Comparison of ENCODE assay signal across 25 mouse cellular contexts in the genomic region with DNA sequence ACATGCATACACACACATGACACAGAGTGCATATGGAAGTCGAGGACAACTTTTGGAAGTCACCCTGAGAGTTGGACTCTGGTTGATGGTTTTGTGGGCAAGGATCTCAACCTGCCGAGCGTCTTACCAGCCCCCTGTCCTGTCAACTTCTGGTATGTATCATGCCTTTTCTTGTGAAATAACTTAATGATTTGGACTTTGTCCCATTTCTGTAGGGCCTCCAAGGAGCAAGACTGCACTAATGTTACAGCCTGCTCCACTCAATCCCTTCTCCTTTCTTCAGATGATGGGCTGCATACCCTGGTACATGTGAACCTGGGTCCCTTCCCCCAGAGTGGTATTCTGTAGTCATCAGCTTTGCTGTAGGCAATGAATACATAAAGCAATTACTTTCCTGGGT. TPM values are rescaled to one million over a fixed set of nuclear protein-coding genes. Genes with fewer than 3 reads are reported as not detected.
"Had no signal": no experiment of that assay in that cellular context is flagged by ENCODE, and none has a peak within 500 bp of the region (broad histone marks: within the 10 kb centered on the region; RNA-seq: fewer than 3 reads in every experiment).

No protein-coding gene starts in this region.

- DNase-seq: liver, postnatal 0 days; lung, adult 2 months; lung, postnatal 14 days; lung, postnatal 36 days; right cerebral cortex, postnatal 14 days; thymus, adult 18-20 months; thymus, postnatal 25 days; thymus, postnatal 4 days had no signal

- H3K4me2 ChIP-seq: liver, embryonic 15.5 days; lung, embryonic 15.5 days; midbrain, embryonic 11.5 days; midbrain, embryonic 13.5 days; midbrain, embryonic 15.5 days; neural tube, embryonic 12.5 days; stomach, embryonic 15.5 days had no signal

- H3K27ac ChIP-seq: liver, embryonic 15.5 days; lung, embryonic 15.5 days; macrophage; midbrain, embryonic 13.5 days; midbrain, embryonic 15.5 days; neural tube, embryonic 12.5 days; stomach, embryonic 15.5 days had no signal

- H3K9me3 ChIP-seq: liver, embryonic 15.5 days; lung, embryonic 15.5 days; midbrain, embryonic 13.5 days; midbrain, embryonic 15.5 days; neural tube, embryonic 12.5 days; stomach, embryonic 15.5 days had no signal

- H3K4me3 ChIP-seq: liver, embryonic 15.5 days; lung, embryonic 15.5 days; megakaryocyte, embryonic 14.5 days; midbrain, embryonic 13.5 days; midbrain, embryonic 15.5 days; neural tube, embryonic 12.5 days; stomach, embryonic 15.5 days had no signal

- H3K4me1 ChIP-seq: liver, embryonic 15.5 days; midbrain, embryonic 13.5 days; midbrain, embryonic 15.5 days; neural tube, embryonic 12.5 days; stomach, embryonic 15.5 days had no signal

- H3K27me3 ChIP-seq: liver, embryonic 15.5 days; lung, embryonic 15.5 days; midbrain, embryonic 13.5 days; midbrain, embryonic 15.5 days; neural tube, embryonic 12.5 days; stomach, embryonic 15.5 days had no signal

- H3K36me3 ChIP-seq: lung, embryonic 15.5 days; midbrain, embryonic 13.5 days; midbrain, embryonic 15.5 days; neural tube, embryonic 12.5 days had no signal

- H3K9ac ChIP-seq: liver, embryonic 15.5 days; liver, postnatal 0 days; lung, embryonic 15.5 days; midbrain, embryonic 13.5 days; midbrain, embryonic 15.5 days; neural tube, embryonic 12.5 days; stomach, embryonic 15.5 days had no signal

- ATAC-seq: liver, postnatal 0 days; lung, postnatal 0 days; midbrain, embryonic 13.5 days; midbrain, embryonic 15.5 days had no signal

RNA-seq across cellular contexts. Expression of a gene that starts 20.4 kb away (rescaled TPM):
- total RNA-seq: megakaryocyte progenitor cell, adult 5-6 weeks; midbrain, postnatal 0 days; monocyte, adult 5-6 weeks; neutrophil, adult 5-6 weeks had no signal
- polyA plus RNA-seq: liver, embryonic 15.5 days; liver, postnatal 0 days; macrophage; midbrain, embryonic 11.5 days; midbrain, embryonic 13.5 days; midbrain, embryonic 15.5 days; midbrain, postnatal 0 days; neural tube, embryonic 12.5 days; neural tube, embryonic 14.5 days had no signal

RNA-seq across cellular contexts. Expression of a gene that starts 27.5 kb away (rescaled TPM):
- total RNA-seq: monocyte, adult 5-6 weeks had no signal
- polyA plus RNA-seq: macrophage had no signal

RNA-seq across cellular contexts. Expression of a gene that starts 46.9 kb away (rescaled TPM):
- total RNA-seq: megakaryocyte progenitor cell, adult 5-6 weeks; midbrain, postnatal 0 days; monocyte, adult 5-6 weeks; neutrophil, adult 5-6 weeks had no signal
- polyA plus RNA-seq: lung, embryonic 15.5 days; macrophage; midbrain, embryonic 11.5 days; midbrain, embryonic 13.5 days; midbrain, embryonic 15.5 days; midbrain, postnatal 0 days; neural tube, embryonic 12.5 days; neural tube, embryonic 14.5 days; spleen, adult 2 months; thymus, postnatal 0 days had no signal
